Mouse (Mus musculus) intestine, embryonic 14.5 days (tissue): ENCODE data around the gene Dnttip1. TPM values are rescaled to one million over a fixed set of nuclear protein-coding genes. Genes with fewer than 3 reads are reported as not detected.
"Not testable (repeated sequence)": the region's sequence is repeated elsewhere in the genome, so short reads cannot be mapped to it uniquely, and the experiment has no call there.

Experiments used
- ATAC-seq: fragments of 200-750 bp; cut with Nextera tagmentation; replicated peaks from 2 replicates; pipeline ENCODE4 v1.8.0; 2017; ENCODE audit warnings: low read depth, moderate number of reproducible peaks, moderate TSS enrichment, moderate library complexity; ENCODE audit not compliant: low FRiP score, low TSS enrichment
- DNase-seq: peaks from one replicate; pipeline ENCODE4 v3.0.0-alpha.2; 2018; ENCODE audit warnings: low spot score
- H3K27ac ChIP-seq: fragments of 300-500 bp; sonication (generic); 2 replicates; pipeline ENCODE4 v1.5.1; 2014; ENCODE audit warnings: low read depth, mild to moderate bottlenecking, control low read depth
- H3K27me3 ChIP-seq: fragments of 300-500 bp; sonication (generic); replicated peaks from 2 replicates; pipeline ENCODE4 v1.6.1; 2014; ENCODE audit warnings: low read length, control low read depth; ENCODE audit not compliant: control insufficient read depth, insufficient read depth
- H3K36me3 ChIP-seq: fragments of 300-500 bp; sonication (generic); 2 replicates; pipeline ENCODE4 v1.6.1; 2014; ENCODE audit warnings: low read length, control low read depth; ENCODE audit not compliant: control insufficient read depth, insufficient read depth
- H3K4me1 ChIP-seq: fragments of 300-500 bp; sonication (generic); replicated peaks from 2 replicates; pipeline ENCODE4 v1.6.1; 2014; ENCODE audit warnings: low read length, control low read depth, mixed read lengths; ENCODE audit not compliant: control insufficient read depth, insufficient read depth
- H3K4me2 ChIP-seq: fragments of 300-500 bp; sonication (generic); 2 replicates; pipeline ENCODE4 v1.6.1; 2014; ENCODE audit warnings: low read length
- H3K4me3 ChIP-seq: fragments of 300-500 bp; sonication (generic); 2 replicates; pipeline ENCODE4 v1.5.1; 2014; ENCODE audit warnings: low read depth, low read length, control low read depth, mixed read lengths
- H3K9ac ChIP-seq: fragments of 300-500 bp; sonication (generic); 2 replicates; pipeline ENCODE4 v1.6.1; 2014; ENCODE audit warnings: mild to moderate bottlenecking, low read length
- H3K9me3 ChIP-seq: fragments of 300-500 bp; sonication (generic); 2 replicates; pipeline ENCODE4 v1.6.1; 2016; ENCODE audit warnings: low read length, control low read depth; ENCODE audit not compliant: control insufficient read depth
- WGBS: fragments of 180-500 bp; shearing (Covaris S2); extraction: QIAGEN DNeasy Blood & Tissue Kit; methylation state at CpG from one replicate; pipeline ENCODE4 v1.1.7; 2014; 5-methylcytosine and 5-hydroxymethylcytosine counted together
- polyA plus RNA-seq: library from polyadenylated mRNA; unstranded; fragments of >200 nt; fragmentation: Nextera tagmentation; extraction: Ambion mirVana; gene quantifications from 2 replicates; pipeline ENCODE4 v1.2.1, GENCODE M21; 2014

Dnttip1 gene
- polyA plus RNA-seq, 1 experiment from 2014 or later = 67.0 TPM

- not testable (repeated sequence) for H3K27ac ChIP-seq, H3K27me3 ChIP-seq, H3K4me3 ChIP-seq, H3K9ac ChIP-seq, H3K4me2 ChIP-seq, ATAC-seq, H3K9me3 ChIP-seq, H3K4me1 ChIP-seq, DNase-seq
- H3K36me3 ChIP-seq = peaks cover 52% of the 10 kb centered on the region
- WGBS = 81% methylated on average over 6 of the region's 6 CpGs
These were observed 52.8 kb downstream of the Dnttip1 start for GRCm38 (mm10) chr2:164798554-164798953.

- Histone ChIP-seq H3K36me3 (peaks cover 38% of the 10 kb centered on the region), H3K4me3 (no peak overlapping the region), H3K4me1 (peaks cover 8% of the 10 kb centered on the region), H3K27me3 (no peaks in the 10 kb centered on the region), H3K9ac (no peak overlapping the region), H3K9me3 (no peaks in the 10 kb centered on the region), H3K27ac (no peak overlapping the region), H3K4me2 (no peak overlapping the region)
- DNase-seq (no peak), ATAC-seq (no peak)
- WGBS = 89% methylated on average over 13 of the region's 13 CpGs
These were observed 54.6 kb downstream of the Dnttip1 start for GRCm38 (mm10) chr2:164800252-164801004.

GRCm38 (mm10) chr2:164803201-164803920 is 57.6 kb downstream of the Dnttip1 start:
- 0 out of 2 replicates have a peak overlapping the region, but pooled peaks have one; percentile 91 for H3K4me3 ChIP-seq
- no peaks in the 10 kb centered on the region for H3K27me3 ChIP-seq
- 89% methylated on average over 16 of the region's 16 CpGs for WGBS
- no peak overlapping the region; the same call in 1 of the 2 replicates for H3K9ac ChIP-seq
- DNase-seq (no peak), ATAC-seq (no peak)
- no peaks in the 10 kb centered on the region for H3K9me3 ChIP-seq
- peaks cover 12% of the 10 kb centered on the region for H3K4me1 ChIP-seq
- H3K4me2 ChIP-seq = peak overlapping the region; percentile 62
- H3K36me3 ChIP-seq = peaks cover 15% of the 10 kb centered on the region
- no peak overlapping the region for H3K27ac ChIP-seq

- DNase-seq = no peak
- peaks cover 12% of the 10 kb centered on the region for H3K4me1 ChIP-seq
- peak overlapping the region; percentile 49; the same call in 1 of the 2 replicates for H3K27ac ChIP-seq
- 67% methylated on average over 1 of the region's 1 CpGs for WGBS
- H3K9ac ChIP-seq = peak overlapping the region; percentile 72
- no peaks in the 10 kb centered on the region for H3K27me3 ChIP-seq
- no peak for ATAC-seq
- peak overlapping the region; percentile 62 for H3K4me2 ChIP-seq
- no peaks in the 10 kb centered on the region for H3K9me3 ChIP-seq
- H3K36me3 ChIP-seq = peaks cover 19% of the 10 kb centered on the region
- peak overlapping the region; percentile 91 for H3K4me3 ChIP-seq
These were observed 58.1 kb downstream of the Dnttip1 start for GRCm38 (mm10) chr2:164803921-164804313.

GRCm38 (mm10) chr2:164804533-164805331 is 58.9 kb downstream of the Dnttip1 start, which contains the start of the genes Acot8 and Zswim3:
TSS of gene Acot8 (minus strand) at chr2:164804882.
TSS of gene Zswim3 (plus strand) at chr2:164805098.
- Histone ChIP-seq H3K27me3 (no peaks in the 10 kb centered on the region), H3K9ac (peak within 1 kb of the TSS; percentile 82), H3K4me3 (peak within 1 kb of the TSS; percentile 91), H3K4me1 (peaks cover 12% of the 10 kb centered on the region), H3K4me2 (peak within 1 kb of the TSS; percentile 97), H3K36me3 (peaks cover 17% of the 10 kb centered on the region), H3K9me3 (no peaks in the 10 kb centered on the region), H3K27ac (peak within 1 kb of the TSS; percentile 81)
- ATAC-seq = peak; percentile 96
- WGBS = under 1% methylated on average over 47 of the region's 47 CpGs
- peak; percentile 99 for DNase-seq

- H3K4me2 ChIP-seq = peak overlapping the region; percentile 97
- ATAC-seq = peak; percentile 63
- DNase-seq = no peak
- peak overlapping the region; percentile 91 for H3K4me3 ChIP-seq
- WGBS = 2% methylated on average over 21 of the region's 21 CpGs
- H3K27me3 ChIP-seq = no peaks in the 10 kb centered on the region
- peak overlapping the region; percentile 82 for H3K9ac ChIP-seq
- H3K4me1 ChIP-seq = peaks cover 12% of the 10 kb centered on the region
- peak overlapping the region; percentile 81; the same call in 1 of the 2 replicates for H3K27ac ChIP-seq
- H3K36me3 ChIP-seq = peaks cover 12% of the 10 kb centered on the region; the same call in 1 of the 2 replicates
- no peaks in the 10 kb centered on the region for H3K9me3 ChIP-seq
These were observed 59.5 kb downstream of the Dnttip1 start for GRCm38 (mm10) chr2:164805332-164805718.

GRCm38 (mm10) chr2:164806614-164807013 is 60.8 kb downstream of the Dnttip1 start:
- Histone ChIP-seq H3K27ac (no peak overlapping the region), H3K9me3 (no peaks in the 10 kb centered on the region), H3K4me3 (no peak overlapping the region), H3K36me3 (0 out of 2 replicates have a peak, but pooled peaks cover 6% of the 10 kb centered on the region), H3K27me3 (no peaks in the 10 kb centered on the region), H3K9ac (no peak overlapping the region), H3K4me1 (peaks cover 12% of the 10 kb centered on the region), H3K4me2 (no peak overlapping the region)
- ATAC-seq (no peak), DNase-seq (no peak)
- 74% methylated on average over 7 of the region's 7 CpGs for WGBS

GRCm38 (mm10) chr2:164813557-164813956 is 67.8 kb downstream of the Dnttip1 start:
- Histone ChIP-seq H3K9me3 (no peaks in the 10 kb centered on the region), H3K4me1 (peaks cover 4% of the 10 kb centered on the region; the same call in 1 of the 2 replicates), H3K36me3 (peaks cover 16% of the 10 kb centered on the region; the same call in 1 of the 2 replicates), H3K27ac (no peak overlapping the region), H3K27me3 (no peaks in the 10 kb centered on the region), H3K4me2 (no peak overlapping the region), H3K9ac (no peak overlapping the region), H3K4me3 (no peak overlapping the region)
- ATAC-seq (no peak), DNase-seq (no peak)
- WGBS = 51% methylated on average over 2 of the region's 2 CpGs
